Mouse (Mus musculus): ENCODE measurements around the gene Ttll13.

Ttll13 gene

DNA sequence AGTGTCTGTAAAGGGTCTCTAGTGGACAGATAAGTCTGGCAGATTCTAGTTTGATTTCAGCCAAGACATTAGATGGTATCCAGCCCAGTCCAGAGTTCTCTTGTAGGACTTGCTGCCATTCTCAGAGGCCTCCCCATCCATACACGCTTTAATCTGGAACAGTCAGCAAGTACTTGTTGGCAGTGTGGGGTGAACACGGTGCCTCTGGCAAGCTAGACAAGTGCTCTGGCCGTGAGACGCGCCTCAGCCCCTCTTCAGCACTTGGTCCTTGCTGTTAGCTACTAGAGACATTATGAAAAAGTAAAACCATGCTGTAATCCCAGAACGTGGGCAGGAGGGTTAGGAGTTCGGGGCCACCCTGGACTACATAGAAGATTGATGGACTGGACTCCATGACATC is 32.6 kb upstream of the Ttll13 start:
- DNase-seq (ENCODE audit: low read depth, low spot score): no peak

DNA sequence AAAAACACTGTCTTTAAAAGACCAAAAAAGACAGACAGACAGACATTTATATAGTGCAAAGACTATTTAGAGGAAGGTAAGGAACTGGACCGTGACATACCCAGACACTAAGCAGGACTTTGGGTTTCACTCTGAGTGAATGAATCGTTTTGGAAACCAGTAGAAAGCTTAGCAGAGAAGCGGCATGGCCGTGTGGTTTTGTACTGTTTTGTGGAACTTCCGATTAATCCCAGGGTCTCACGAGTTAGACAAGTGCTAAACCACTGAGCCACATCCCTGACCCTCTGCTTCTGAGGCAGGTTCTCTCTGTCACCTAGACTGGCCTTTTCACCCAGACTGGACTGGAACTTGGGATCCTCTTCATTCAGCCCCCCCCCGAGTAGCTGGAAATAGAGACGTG is 31.7 kb upstream of the Ttll13 start:
- DNase-seq (ENCODE audit: low read depth, low spot score): no peak

DNA sequence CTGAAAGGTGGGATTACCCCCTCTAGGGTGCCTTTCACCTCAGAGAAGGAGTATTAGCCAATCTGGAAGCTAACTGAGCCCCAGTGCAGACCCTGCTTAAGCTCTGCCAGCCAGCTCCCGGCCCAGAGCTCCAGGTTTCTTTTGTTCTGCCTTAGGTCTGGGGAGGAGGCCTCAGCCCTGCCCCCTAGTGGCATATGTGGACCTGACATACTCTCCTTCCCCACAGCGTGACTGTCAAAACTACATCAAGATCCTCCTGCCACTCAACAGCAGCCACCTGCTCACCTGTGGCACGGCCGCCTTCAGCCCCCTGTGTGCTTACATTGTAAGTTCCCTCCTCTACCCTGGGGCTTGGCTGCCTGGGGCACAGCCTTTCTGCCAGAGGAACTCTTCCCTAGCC is 30.8 kb upstream of the Ttll13 start:
- peak; percentile 61 for DNase-seq (ENCODE audit: low read depth, low spot score)

DNA sequence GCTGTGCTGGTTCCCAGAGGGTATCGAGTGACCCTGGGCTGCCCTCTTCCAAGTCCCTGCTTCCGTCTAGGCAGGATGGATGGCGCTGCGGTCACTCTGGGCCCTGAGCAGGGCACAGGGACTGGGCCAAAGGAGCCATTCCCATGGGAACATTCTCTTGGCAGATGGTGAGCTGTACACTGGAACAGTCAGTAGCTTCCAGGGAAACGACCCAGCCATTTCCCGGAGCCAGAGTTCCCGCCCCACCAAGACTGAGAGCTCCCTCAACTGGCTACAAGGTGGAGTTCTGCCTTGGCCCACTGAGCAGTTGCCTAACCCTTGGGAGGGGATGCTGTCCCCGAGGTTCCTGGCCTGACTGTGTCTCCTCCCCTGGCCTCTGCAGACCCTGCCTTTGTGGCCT is 29.6 kb upstream of the Ttll13 start:
- no peak for DNase-seq (ENCODE audit: low read depth, low spot score)

DNA sequence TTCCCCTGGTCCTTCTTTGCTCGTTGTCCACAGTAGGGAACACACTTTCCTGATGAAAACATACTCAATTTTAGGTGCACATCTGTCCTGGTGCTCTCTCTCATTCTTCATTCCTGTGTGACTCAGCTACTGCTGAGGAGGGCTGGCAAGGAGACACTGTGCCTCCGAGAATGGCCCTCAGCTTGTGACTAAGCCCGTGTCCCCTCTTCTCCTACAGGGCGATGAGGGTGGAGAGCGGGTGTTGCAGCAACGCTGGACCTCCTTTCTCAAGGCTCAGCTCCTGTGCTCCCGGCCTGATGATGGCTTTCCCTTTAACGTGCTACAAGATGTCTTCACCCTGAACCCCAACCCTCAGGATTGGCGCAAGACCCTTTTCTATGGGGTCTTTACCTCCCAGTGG is 27.5 kb upstream of the Ttll13 start:
- DNase-seq (ENCODE audit: low read depth, low spot score): no peak

DNA sequence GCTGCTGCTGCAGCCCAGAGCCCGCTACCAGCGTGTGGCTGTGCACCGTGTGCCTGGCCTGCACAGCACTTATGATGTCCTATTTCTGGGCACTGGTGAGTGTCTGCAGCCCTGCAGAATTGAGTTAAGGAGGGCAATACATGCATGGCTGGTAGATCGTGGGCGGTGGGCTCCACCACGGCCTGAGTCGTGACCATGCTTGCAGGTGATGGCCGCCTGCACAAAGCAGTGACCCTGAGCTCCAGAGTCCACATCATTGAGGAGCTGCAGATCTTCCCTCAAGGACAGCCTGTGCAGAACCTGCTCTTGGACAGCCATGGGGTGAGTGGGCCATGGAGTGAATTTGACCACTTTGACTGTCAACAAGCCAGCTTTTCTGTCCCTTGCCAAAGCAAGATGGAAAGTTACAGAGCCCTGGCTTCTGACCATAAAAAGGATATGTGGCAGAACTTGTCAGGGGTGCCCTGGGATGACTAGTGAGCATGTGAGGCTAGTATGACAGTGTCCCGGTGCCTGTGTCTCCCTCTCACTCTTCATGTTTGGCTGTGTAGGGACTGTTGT is 25.9 kb upstream of the Ttll13 start:
- no peak for DNase-seq (ENCODE audit: low read depth, low spot score)

DNA sequence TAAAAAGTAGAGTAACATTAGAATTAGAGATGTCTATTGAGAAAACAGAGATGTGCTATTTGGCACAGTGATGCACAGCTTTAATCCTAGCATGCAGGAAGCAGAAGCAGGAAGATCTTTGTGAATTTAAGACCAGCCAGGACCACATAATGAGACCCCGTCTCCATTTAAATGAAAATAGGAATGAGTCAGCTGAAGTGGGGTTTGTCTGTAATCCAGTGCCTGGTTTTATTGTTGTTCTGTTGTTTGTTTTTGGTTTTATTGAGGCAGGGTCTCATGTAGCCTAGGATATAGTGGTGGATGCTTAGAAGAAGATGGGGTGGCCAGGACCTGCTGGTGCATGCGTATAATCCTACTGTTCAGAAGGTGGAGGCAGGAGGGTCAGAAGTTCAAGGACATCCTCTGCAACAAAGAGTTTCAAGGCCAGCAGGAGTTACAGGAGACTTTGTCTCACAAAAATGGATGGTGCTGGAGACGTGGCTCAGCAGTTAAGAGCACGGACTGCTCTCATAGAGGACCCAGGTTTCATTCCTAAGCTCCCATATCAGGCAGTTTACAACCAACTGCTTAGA is 24.9 kb upstream of the Ttll13 start:
- DNase-seq (ENCODE audit: low read depth, low spot score): no peak

DNA sequence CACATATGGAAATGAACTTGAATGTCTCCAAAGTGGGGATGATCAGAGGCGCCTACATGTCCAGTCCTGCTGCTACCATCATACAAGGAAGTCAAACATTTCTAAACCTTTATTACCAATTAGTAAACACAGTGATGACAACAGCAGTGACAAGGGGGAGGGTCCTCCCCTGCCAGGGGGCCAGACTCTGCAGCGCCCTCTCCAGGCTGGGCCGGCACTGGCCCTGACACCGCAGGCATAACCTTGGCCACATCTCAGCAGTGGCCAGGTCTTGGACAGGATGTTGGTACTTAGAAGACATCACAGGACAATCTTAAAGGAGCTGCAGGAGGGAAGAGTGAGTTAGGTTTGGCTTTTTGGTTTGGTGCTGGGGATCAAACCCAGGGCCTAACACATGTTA is 19.1 kb upstream of the Ttll13 start:
- no peak for DNase-seq (ENCODE audit: low read depth, low spot score)

DNA sequence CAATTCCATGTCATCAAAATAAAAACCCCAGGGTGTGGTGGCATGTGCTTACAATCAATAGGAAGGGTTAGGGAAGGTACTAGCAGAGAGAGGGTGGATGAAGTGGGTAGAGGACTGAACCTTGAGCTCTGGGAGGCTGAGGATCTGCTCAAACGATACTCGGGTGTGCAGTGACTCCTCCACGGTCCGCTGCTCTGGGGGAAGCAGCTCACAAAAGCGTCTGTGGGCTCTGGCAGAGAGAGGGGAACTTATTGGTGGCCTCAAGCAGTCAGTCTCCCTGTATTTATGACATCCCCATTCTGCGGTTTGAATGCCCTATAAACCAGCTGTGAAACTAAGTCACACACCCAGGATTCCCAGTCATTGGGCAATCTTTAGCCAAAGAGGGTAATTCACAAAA is 16.0 kb upstream of the Ttll13 start:
- DNase-seq (ENCODE audit: low read depth, low spot score): no peak

DNA sequence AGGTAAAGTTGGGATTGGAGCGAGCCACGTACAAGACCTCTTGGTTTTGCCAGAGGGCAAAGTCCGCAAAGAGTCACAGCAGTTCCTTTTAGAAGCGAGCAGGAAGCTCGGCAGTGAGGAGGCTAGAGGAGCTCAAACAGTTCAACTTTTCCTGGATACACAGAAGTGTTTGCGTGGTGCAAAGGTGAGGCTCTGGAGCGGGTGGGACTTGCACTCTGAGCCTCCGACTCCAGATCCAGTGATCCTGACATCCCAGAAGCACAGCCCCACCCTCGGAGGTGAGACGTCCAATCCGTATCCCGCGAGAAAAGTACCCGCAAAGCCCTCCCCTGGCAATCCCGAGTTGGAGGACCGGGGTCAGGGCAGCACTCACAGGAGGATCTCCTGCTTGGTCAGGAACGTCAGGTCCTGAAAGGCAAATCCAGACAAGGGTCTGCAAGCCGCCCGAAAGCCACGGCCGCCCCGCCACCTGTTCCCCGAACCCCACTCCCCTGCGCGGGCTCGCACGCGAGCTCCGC is 14.1 kb upstream of the Ttll13 start:
- DNase-seq (ENCODE audit: low read depth, low spot score): no peak

DNA sequence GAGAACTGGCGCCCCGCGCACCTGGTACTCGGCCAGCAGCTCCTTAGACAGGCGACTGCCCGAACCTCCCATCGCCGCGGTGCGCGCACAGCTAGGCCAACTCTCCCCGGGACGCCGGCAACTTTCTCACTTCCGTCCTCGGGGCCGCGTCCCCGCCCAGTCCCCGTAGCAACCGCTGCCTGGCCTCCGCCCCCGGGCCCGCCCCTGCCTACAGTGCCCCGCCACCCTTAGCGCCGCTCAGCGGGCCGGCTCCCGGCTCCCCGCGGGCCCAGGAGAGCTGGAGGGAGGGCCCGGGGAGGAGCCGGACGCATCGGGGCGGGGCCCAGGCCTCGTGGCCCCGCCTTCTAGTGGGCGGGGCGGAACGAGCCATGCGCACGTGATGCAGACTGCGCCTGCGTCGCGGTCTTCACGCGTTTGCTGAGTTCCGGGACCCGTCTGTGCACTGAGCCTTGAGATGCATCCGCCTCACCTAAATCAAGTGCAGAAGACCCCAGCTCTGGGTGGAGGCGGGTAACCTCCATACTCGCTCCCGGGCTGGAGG is 13.6 kb upstream of the Ttll13 start, which contains the start of the genes Cib1 and Gdpgp1:
TSS of gene Cib1 (minus strand) at position 325 of the 541 bp plus-strand sequence.
TSS of gene Gdpgp1 (plus strand) at position 377 of the 541 bp plus-strand sequence.
- DNase-seq (ENCODE audit: low read depth, low spot score): peak; percentile 95

DNA sequence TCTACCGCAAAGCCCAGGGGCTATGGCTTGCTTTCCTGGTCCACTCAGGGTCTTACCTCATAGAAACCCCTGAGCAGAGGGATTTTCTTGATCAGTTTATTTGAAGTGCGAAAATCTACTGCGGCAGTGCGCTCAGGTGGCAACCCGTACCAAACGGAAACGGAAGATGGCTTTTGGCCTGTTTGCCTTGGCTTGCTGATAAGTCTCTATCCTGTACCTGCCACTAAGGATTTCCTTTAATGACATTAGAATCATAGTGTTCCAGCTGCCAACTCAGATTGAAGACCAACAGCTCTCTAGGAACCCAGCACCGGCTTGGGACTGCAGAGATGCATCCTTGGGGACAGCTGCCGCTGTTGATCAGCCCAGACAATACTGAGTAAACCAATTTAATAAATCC is 12.4 kb upstream of the Ttll13 start:
- no peak for DNase-seq (ENCODE audit: low read depth, low spot score)

DNA sequence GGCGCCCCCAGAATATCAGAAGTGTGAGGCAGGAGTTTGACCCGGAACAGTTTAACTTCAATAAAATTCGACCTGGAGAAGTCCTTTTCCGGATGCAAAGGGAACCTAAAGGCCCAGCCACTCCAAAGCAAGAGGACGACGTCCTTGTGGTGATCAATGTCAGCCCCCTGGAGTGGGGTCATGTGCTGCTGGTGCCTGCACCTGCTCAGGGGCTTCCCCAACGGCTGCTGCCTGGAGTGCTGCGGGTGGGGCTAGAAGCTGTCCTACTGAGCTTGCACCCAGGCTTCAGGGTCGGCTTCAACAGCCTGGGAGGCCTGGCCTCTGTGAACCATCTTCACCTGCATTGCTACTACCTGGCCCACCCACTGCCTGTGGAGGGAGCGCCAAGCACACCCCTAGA is 7.6 kb upstream of the Ttll13 start:
- DNase-seq (ENCODE audit: low read depth, low spot score): no peak

DNA sequence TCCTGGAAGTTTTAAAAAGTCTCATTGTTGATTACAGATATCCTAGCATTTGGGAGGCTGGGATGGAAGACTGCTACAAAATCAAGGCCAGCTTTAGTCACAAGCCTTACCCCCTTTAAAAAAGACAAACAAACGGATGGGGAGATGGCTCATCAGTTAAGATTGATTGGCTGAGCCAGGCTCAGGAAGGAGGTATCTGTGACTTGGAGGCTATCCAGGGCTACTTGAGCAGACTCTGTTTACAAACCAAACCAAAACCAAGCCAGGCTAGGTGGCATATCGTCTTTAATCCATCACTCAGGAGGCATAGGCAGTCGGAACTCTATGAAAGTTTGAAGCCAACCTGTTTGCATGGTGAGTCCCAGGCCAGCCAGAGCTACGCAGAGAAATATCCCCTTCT is 4.5 kb upstream of the Ttll13 start:
- DNase-seq (ENCODE audit: low read depth, low spot score): no peak

DNA sequence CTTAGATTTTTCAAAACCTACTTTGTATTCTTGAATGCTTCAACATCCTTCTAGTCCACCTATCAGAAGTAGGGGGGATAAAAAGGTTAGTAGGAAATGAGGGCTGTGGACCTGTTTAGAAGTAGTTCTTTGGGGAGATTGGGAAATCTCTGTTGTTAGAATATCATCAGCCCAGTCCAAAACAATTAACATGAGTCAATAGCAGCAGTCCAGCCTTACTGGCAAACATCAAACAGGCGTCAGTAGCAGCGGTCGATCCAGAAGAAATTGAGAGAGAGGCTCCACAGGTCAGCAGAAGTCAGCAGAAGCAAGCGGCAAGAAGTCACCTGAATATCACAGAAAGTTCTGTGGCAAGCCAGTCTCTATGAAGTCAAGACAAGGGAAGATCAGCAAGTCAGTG is 1.3 kb upstream of the Ttll13 start:
- no peak for DNase-seq (ENCODE audit: low read depth, low spot score)

DNA sequence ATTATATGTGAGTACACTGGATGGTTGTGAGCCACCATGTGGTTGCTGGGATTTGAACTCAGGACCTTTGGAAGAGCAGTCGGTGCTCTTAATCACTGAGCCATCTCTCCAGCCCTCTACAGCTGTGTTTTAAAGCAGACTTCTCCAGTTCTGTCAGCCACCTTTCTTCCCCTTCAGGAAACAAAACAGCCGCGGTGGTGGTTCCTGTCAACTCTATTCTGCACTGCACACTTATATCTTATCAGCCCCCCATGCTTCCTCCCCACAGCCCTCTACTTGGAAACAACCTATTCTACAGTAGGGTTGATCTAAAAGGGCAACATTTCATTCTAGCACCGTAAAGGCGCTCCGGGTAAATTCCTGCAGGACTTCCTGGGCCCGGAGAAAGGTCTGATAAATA is 683 bp downstream of the Ttll13 start:
- no peak for DNase-seq (ENCODE audit: low read depth, low spot score)

DNA sequence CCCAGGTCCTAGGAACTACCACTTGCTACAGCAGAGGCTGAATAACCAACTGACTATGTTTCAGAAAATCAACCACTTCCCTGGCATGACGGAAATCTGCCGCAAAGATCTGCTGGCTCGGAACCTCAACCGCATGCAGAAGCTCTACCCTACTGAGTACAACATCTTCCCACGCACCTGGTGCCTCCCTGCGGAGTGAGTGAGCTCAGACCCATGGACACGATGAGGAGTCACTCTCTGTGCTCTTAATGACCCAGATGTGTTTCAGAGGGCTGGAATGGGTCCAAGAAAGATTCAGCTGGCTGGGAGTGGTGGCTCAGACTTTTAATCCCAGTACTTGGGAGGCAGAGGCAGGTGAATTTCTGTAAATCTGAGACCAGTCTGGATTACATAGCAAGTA is 6.3 kb downstream of the Ttll13 start:
- no peak for DNase-seq (ENCODE audit: low read depth, low spot score)

DNA sequence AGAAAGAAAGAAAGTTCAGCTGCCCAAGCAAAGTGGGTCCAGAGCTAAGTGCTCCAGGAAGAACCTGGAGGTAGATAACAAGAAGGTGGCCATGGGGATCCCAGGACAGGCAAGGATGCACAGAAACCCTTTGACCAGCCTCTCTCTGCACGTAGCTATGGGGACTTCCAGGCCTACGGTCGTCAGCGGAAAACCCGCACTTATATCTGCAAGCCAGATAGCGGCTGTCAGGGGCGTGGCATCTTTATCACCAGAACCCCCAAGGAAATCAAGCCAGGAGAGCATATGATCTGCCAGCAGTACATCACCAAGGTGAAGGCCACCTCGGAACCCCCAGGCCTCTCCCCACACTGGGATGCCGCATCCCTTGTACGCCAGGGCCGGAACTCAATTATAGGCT is 6.7 kb downstream of the Ttll13 start:
- DNase-seq (ENCODE audit: low read depth, low spot score): no peak

DNA sequence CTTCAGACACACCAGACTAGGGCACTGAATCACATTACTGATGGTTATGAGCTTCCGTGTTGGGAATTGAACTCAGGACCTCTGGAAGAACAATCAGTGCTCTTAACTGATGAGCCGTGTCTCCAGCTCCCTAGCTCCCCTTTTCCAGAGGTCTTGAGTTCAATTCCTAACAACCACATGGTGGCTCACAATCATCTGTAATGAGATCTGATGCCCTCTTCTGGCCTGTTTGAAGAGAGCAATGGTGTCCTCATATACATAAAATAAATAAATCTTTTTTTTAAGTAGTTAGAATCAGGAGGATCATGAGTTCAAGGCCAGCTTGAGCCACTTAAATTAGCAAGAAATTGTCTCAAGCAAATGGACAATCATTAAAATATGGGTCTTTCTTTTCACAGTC is 9.8 kb downstream of the Ttll13 start:
- DNase-seq (ENCODE audit: low read depth, low spot score): no peak

DNA sequence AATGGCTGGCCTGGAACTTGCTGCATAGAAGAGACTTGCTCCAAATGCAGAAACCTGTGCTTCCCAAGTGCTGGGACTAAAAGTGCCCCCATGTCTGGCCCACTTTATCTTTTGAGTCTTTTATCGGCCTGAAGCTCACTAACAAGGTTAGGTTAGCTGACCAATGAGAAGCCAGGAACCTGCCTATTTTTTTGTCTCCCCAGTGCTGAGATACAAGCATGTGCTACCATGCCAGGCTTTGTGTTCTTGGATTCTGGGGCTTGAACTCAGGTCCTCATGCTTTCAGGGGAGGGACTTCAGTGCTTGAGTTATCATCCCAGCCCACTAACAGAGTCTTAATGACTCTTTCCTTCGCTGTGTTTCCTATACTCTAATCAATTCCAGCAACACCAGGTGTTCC is 11.5 kb downstream of the Ttll13 start:
- no peak for DNase-seq (ENCODE audit: low read depth, low spot score)

DNA sequence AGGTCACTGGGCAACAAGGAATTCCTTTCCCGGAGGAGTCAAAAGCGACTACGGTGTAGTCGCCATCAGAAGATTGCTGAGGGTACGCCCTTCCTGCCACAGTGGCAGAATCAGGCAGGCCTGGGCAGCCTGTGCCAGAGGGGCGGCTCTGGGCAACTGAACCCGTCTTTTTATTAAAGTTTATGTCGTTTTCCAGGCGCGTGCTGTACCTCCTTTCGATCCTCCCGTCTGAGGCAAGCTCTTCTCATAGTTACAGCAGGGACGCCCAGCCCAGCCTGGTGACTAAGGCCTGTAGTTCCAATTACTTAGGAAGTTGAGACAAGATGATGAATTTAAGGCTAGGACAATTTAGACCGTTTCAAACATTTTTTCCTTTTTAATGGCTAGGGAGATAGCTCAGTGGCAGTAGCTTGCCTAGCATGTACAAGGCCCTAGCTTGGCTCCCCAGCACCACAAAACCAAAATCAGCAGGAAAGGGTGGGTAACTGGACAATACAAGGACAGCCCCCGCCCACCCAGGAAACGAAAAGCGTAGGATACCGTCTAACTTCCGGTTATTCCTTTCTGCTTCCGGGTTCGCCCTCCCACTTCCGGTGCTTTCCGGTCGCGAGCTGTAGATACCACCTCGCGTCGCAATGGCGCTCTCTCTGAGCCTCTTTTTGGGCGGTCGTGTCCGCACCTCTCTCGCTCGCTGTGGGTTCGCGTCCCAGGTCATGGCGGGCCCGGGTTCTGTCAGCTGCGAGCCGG is 14.6 kb downstream of the Ttll13 start, which contains the start of gene Ngrn:
TSS of gene Ngrn (plus strand) at position 591 of the 747 bp plus-strand sequence.
- DNase-seq (ENCODE audit: low read depth, low spot score): peak; percentile 65

DNA sequence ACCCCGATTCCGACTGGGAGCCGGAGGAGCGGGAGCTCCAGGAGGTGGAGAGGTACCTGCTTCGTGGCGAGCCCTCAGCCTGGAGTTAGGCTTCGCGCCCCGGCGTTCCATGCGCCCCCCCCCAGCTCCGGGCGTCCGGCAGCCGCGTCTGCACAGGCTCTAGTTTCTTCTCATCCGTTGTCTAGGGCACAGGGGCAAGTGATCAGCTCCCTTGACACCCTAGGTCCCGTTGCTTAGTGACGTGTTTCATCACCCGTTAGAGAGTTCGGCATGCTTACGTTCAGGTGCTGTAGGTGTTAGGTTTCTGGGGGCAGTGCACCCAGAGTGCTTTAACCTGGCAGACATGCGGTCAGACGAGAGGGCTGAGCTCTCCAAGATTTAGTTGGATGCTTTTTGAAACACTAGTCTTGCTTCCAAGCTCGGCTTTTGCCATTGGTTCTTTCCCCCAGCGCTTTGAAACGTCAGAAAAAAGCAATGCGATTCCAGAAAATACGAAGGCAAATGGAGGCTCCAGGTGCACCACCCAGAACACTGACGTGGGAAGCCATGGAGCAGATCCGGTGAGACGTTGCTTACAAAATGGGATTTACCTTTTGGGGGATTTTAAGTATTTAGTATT is 15.3 kb downstream of the Ttll13 start:
- peak; percentile 3 for DNase-seq (ENCODE audit: low read depth, low spot score)
